Mouse (Mus musculus) lung, postnatal 36 days (tissue): ENCODE data around the gene Spdya.
"Not testable (repeated sequence)": the region's sequence is repeated elsewhere in the genome, so short reads cannot be mapped to it uniquely, and the experiment has no call there.

Source experiments
- DNase-seq: peaks from one replicate; pipeline ENCODE4 v3.0.0; 2022; ENCODE audit warnings: mixed read lengths

Spdya gene

GRCm38 (mm10) chr17:71551757-71552451 is at the start of gene Spdya:
TSS of gene Spdya (plus strand) at chr17:71552061.
- peak; percentile 88 for DNase-seq

GRCm38 (mm10) chr17:71506832-71507231 is 45.0 kb upstream of the Spdya start:
- DNase-seq, result no peak

DNA sequence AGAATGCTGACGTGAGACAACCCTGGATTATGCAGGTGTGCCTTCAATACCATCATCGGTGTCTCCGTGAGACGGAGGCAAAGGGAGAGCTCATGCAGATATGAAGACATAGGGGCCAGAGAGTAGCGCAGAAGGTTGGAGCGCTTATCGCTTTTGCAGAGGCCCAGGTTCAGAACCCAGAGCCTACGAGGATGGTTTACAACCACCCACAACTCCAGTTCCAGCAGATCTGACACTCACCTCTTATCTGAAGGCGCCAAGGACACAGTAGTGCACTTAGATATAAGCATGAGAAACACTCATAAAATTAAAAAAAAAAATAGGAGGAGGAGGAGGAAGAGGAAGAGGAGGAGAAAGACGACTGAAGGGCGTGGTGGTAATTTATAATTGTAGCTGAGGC is 41.6 kb upstream of the Spdya start:
- no peak for DNase-seq

- DNase-seq, result no peak
These were observed 25.6 kb upstream of the Spdya start for GRCm38 (mm10) chr17:71526302-71526708.

DNA sequence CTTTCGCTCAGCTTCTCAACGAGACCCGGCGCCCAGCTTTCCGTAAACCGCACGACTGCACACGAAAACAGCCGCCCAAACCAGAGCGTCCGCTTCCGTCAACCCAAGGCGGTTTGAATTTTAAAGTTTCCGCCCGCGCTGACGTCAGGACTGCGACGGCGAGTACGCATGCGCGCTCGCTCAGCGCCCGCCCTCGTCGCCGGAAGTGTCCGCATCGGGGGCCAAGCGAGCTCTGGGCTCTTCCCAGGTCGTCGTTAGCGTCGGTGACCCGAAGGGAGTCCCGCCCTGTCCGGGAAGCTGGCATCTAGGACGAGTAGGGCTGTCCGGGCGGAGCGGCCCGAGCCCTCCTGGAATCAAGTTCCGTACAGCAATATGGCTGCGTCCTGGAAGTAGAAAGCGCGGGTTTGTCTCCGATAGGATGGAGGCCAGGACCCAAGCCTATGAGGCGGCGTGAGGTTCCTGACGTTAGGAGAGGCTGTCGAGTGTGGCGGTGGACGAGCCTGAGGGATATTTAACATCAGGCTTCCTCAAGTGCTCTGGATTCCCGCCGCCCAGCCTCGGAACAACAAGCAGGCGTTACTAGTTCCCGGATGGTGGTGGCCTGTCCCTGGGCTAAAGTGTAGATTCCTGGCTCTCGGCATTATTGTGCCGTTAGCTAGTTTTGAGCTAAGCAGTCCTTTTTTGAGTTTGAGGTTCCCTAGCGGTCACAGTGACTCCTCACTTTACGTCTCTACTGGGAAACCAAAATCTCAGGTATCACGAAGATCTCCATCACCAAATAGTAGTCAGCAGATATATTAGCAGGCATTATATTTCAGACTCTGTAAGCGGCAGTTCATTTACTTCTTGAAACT is 24.9 kb upstream of the Spdya start, which contains the start of gene Ndc80:
Gene Ndc80, minus strand, starts transcription at position 147 of the 854 bp plus-strand sequence.
- peak; percentile 96 for DNase-seq

- no peak for DNase-seq
These were observed 23.8 kb upstream of the Spdya start for GRCm38 (mm10) chr17:71528042-71528441.

DNA sequence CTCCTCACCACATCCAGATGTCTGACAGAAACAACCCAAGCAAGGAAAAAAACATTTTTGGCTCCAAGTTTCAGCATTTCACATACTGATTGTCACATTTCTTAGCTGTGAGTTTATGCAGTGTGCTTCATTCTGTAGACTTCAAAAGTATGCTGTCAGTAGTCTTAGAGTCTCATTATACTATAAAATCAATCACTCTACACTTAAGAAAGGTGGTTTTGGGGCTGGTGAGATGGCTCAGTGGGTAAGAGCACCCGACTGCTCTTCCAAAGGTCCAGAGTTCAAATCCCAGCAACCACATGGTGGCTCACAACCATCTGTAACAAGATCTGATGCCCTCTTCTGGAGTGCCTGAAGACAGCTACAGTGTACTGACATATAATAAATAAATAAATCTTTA is 16.3 kb upstream of the Spdya start:
- DNase-seq, result not testable (repeated sequence)

- no peak for DNase-seq
These were observed 14.7 kb upstream of the Spdya start for GRCm38 (mm10) chr17:71537164-71537563.

DNA sequence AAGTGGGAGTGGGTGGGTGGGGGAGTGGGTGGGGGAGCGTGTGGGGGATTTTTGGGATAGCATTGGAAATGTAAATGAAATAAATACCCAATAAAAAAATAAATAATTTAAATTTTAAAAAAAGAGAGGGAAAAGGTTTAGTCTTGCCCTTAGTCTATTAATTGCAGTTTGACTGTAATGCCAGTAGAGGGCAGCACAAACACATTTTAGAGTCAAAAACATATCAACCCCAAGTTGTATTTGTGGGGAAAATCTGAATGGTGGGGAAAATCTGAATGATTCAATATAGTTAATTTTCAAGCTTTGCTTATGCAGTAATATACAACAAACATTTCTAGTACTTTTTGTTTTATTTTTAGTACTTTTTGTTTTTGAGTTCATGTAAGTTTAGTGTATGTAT is 3.3 kb upstream of the Spdya start:
- peak; percentile 34 for DNase-seq

GRCm38 (mm10) chr17:71551350-71551749 is 511 bp upstream of the Spdya start:
- no peak for DNase-seq

DNA sequence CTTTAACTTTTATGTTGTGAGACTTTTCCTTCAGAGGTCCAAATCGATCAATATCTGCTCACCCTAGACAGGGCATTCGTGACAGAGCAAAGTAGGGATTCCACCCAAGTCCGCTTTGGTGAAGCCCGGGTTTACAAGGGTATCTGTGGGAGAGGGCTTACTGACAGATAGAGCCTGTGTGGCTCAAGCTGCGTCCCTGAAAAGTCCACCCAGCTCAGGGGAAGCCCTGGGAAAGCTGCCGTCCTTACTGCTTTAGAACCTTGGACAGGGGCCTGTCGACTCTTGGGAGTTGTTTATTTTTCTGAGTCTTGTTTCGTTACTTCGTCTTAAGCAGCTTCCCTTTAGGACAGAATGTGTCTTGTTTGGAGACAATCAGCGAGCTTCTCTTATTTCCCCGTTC is 1.0 kb downstream of the Spdya start:
- no peak for DNase-seq

- peak; percentile 69 for DNase-seq
These were observed 9.8 kb downstream of the Spdya start for GRCm38 (mm10) chr17:71561631-71562030.

DNA sequence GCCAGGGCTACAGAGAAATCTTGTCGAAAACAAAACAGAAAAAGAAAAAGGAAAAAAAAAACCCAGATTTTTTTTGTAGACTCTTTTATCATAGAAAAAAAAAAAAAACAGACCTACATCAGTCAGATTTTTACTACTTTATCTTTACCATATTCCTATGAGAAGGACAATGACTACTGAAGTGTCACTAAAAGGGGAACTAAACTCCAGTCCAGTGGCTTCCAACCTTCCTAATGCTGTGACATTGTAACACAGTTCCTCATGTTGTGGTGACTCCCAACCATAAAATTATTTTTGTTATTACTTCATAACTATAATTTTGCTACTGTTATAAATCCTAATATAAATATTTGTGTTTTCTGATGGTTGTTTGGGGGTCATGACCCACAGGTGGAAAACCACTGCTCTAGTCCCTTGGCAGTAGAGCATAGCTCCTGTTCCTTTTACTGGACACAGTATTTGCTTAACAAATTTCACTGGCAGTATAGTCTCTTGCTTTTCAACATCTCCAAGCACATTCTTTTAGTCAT is 27.4 kb downstream of the Spdya start:
- no peak for DNase-seq

- no peak for DNase-seq
These were observed 46.2 kb downstream of the Spdya start for GRCm38 (mm10) chr17:71597881-71598658.

DNA sequence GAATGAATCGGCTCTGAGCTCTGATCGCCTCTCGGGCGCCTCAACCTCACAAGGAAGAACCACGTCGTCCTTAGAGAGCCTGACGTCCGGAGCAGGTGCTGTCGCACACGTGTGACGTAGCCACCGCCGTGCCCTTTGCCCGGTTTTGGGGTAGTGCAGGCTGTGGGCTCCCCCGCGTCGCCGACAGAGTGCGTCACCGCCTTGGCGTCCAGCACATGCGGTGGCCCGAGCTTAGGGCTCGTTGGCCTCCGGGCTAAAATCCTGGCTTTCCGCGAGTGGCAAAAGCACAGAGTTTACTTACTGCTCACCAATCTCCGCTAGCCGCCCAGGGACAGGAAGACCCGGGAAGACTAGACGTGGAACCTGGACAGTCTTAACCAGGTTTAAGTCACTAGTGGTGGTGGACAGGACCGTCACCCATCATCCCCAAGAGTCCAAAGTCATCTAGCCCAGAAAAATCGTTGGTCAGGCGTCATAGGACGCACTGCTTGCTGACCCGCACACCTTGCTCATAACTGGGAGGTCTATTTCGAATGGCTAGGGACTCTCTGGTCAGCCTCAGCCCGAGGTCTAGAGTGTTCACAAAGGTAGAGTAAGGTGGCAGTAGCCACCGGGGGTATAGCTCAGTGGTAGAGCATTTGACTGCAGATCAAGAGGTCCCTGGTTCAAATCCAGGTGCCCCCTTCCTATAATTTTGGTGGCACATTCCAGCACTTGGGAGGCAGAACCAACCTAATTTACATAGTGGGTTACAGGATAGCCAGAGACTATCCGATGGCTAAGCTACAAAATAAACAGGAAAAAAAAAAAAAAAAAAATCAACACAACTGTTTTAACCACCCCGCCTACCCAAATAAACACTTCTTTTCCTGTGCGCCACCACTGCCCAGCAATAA is 47.0 kb downstream of the Spdya start:
- peak; percentile 94 for DNase-seq

GRCm38 (mm10) chr17:71615638-71616318 is 63.9 kb downstream of the Spdya start, which contains the start of gene Wdr43:
TSS of gene Wdr43 (plus strand) at chr17:71615895.
- peak; percentile 98 for DNase-seq

DNA sequence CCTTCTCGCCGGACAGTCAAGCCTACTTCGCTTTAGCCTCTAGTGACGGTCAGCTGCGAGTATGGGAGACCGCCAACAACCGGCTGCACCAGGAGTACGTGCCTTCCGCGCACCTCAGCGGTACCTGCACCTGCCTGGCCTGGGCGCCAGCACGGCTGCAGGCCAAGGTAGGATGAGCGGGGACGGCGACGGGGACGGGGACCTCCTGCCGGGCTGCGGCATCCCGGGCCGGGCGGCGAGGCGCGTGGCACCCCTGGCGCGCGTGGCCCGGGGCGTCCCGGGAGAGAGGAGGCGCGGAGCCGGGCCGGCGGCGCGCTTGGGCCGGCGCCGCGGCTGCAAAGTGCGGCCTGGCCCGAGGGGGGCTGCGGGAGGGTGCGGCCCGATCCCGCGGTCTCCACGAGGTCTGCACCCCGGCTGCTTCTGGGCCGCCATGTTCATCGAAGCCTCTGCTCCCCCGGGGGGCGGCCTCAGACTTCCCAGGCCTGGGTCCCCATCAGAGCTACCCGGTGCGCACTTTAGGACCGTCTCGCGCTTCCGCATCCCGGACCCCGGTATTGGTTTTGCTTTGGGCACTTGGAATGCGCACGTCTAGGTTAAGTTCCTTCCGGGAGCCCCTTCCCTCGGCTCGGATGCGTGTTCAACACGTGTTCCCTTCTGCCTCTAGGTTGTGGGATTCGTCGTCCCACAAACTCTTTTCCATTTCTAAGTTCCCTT is 64.6 kb downstream of the Spdya start:
- no peak for DNase-seq

DNA sequence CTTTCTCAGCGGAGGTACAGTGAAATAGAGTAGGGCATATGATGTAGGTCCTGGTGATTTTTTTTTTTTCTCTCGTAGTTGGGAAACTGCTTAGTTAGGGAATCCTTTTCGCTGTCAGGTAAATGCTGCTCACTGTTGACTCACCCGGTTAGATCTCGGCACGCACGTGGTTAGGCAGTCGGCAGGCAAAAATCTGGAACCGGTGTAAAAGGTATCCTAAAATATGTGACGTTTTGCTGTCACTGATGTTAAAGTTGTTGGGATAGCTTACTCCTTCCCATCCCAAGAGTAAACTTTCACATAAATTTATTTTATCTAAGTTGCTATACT is 65.1 kb downstream of the Spdya start:
- no peak for DNase-seq

DNA sequence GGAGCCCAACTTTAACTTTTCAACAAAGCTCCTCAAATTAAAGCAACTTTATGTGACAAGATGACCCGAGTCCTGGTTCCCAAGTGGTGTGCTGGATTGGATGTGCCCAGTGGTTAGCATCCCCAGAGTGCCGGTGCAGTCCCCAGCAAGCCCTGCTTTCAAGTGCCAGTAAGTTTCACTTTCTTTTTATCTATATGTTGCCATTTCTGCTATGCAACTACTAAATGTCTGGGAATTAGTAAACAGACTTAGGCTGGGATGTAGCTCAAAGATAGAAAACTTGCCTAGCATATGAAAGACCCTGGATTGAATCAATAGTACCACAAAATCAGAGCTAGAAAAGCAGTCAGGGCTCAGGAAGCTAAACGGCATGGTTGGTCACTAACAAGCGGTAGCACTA is 66.1 kb downstream of the Spdya start:
- no peak for DNase-seq

DNA sequence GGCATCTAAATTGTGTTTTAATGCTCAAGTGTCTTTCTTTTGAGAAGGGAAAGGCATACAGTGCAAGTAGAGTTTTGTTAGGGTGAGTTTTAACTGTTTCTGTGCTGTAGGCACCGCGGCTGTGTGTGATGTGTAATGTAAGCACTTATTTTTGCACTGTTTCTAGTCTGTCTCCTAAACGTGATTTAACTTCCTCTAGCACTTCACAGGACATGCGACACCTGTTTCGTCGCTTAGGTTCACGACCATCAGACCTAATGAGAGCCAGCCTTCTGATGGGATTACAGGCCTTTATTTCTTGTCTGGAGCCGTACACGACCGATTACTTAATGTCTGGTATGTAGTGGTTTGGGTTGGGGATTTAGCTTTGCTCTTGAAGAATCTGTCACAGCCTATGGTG is 79.9 kb downstream of the Spdya start:
- DNase-seq, result no peak

- no peak for DNase-seq
These were observed 81.5 kb downstream of the Spdya start for GRCm38 (mm10) chr17:71633350-71633749.
